Mouse (Mus musculus) forebrain, embryonic 14.5 days (tissue): ENCODE data around the gene Mbnl2. TPM values are rescaled to one million over a fixed set of nuclear protein-coding genes. Genes with fewer than 3 reads are reported as not detected.
"Not testable (repeated sequence)": the region's sequence is repeated elsewhere in the genome, so short reads cannot be mapped to it uniquely, and the experiment has no call there.

Source experiments
- ATAC-seq: fragments of 200-750 bp; cut with Nextera tagmentation; 2 replicates; pipeline ENCODE4 v1.8.0; 2017; ENCODE audit warnings: mild to moderate bottlenecking, moderate library complexity
- DNase-seq: peaks from one replicate; pipeline ENCODE4 v3.0.0-alpha.2; 2015; ENCODE audit warnings: low spot score
- H3K27ac ChIP-seq: fragments of 300-500 bp; sonication (generic); 2 replicates; pipeline ENCODE4 v1.5.1; 2014; ENCODE audit warnings: low read depth, mild to moderate bottlenecking, control low read depth, low read length, moderate library complexity
- H3K27me3 ChIP-seq: fragments of 300-500 bp; sonication (generic); replicated peaks from 2 replicates; pipeline ENCODE4 v1.6.1; 2014; ENCODE audit warnings: low read length, control low read depth, mixed read lengths; ENCODE audit not compliant: control insufficient read depth, insufficient read depth
- H3K36me3 ChIP-seq: fragments of 300-500 bp; sonication (generic); 2 replicates; pipeline ENCODE4 v1.6.1; 2014; ENCODE audit warnings: low read length, control low read depth; ENCODE audit not compliant: control insufficient read depth, insufficient read depth
- H3K4me1 ChIP-seq: fragments of 300-500 bp; sonication (generic); 2 replicates; pipeline ENCODE4 v1.6.1; 2014; ENCODE audit warnings: antibody characterized with exemption, low read length, control low read depth; ENCODE audit not compliant: control insufficient read depth, insufficient read depth
- H3K4me2 ChIP-seq: fragments of 300-500 bp; sonication (generic); 2 replicates; pipeline ENCODE4 v1.6.1; 2014; ENCODE audit warnings: mild to moderate bottlenecking, control low read depth, low read length
- H3K4me3 ChIP-seq: fragments of 300-500 bp; sonication (generic); 2 replicates; pipeline ENCODE4 v1.5.1; 2014; ENCODE audit warnings: low read depth, low read length, control low read depth
- H3K9ac ChIP-seq: fragments of 300-500 bp; sonication (generic); 2 replicates; pipeline ENCODE4 v1.6.1; 2014; ENCODE audit warnings: mild to moderate bottlenecking, low read length, control low read depth, moderate library complexity
- H3K9me3 ChIP-seq: fragments of 300-500 bp; sonication (generic); replicated peaks from 2 replicates; pipeline ENCODE4 v1.6.1; 2016; ENCODE audit warnings: low read length, control low read depth, mixed read lengths; ENCODE audit not compliant: control insufficient read depth
- WGBS: fragments of 180-500 bp; shearing (Covaris S2); extraction: QIAGEN DNeasy Blood & Tissue Kit; methylation state at CpG from one replicate; pipeline ENCODE4 v1.1.7; 2014; 5-methylcytosine and 5-hydroxymethylcytosine counted together
- polyA plus RNA-seq: library from polyadenylated mRNA; unstranded; fragments of >200 nt; fragmentation: Nextera tagmentation; extraction: Ambion mirVana; gene quantifications from 2 replicates; pipeline ENCODE4 v1.2.1, GENCODE M21; 2014

Gene Mbnl2
- polyA plus RNA-seq, 1 experiment from 2014 or later, result 21.6 TPM

GRCm38 (mm10) chr14:120353211-120353610, 77.7 kb downstream of the Mbnl2 start:
- DNase-seq, result no peak
- WGBS, result 73% methylated on average over 11 of the region's 11 CpGs
- H3K4me1 ChIP-seq, result peaks cover 7% of the 10 kb centered on the region; the same call in 1 of the 2 replicates

GRCm38 (mm10) chr14:120354595-120354994, 79.1 kb downstream of the Mbnl2 start:
- no peaks in the 10 kb centered on the region for H3K27me3 ChIP-seq
- H3K36me3 ChIP-seq, result no peaks in the 10 kb centered on the region
- ATAC-seq (no peak), DNase-seq (no peak)
- no peak overlapping the region for H3K27ac ChIP-seq
- no peak overlapping the region for H3K4me3 ChIP-seq
- peaks cover 7% of the 10 kb centered on the region; the same call in 1 of the 2 replicates for H3K4me1 ChIP-seq
- 59% methylated on average over 6 of the region's 6 CpGs for WGBS
- no peak overlapping the region for H3K9ac ChIP-seq
- H3K4me2 ChIP-seq, result no peak overlapping the region
- no peaks in the 10 kb centered on the region for H3K9me3 ChIP-seq

More at GRCm38 (mm10) chr14:120353211-120353610, 77.7 kb downstream of the Mbnl2 start:
- Histone ChIP-seq H3K4me2 (no peak overlapping the region), H3K27ac (no peak overlapping the region), H3K27me3 (no peaks in the 10 kb centered on the region), H3K9me3 (no peaks in the 10 kb centered on the region), H3K9ac (no peak overlapping the region), H3K4me3 (no peak overlapping the region), H3K36me3 (no peaks in the 10 kb centered on the region)
- no peak for ATAC-seq

GRCm38 (mm10) chr14:120355040-120355741, 79.7 kb downstream of the Mbnl2 start:
- DNase-seq (peak; percentile 82), ATAC-seq (peak; percentile 92)
- Histone ChIP-seq H3K4me2 (peak overlapping the region; percentile 26; the same call in 1 of the 2 replicates), H3K9me3 (no peaks in the 10 kb centered on the region), H3K9ac (peak overlapping the region; percentile 46; the same call in 1 of the 2 replicates), H3K4me3 (no peak overlapping the region), H3K36me3 (no peaks in the 10 kb centered on the region), H3K4me1 (peaks cover 7% of the 10 kb centered on the region; the same call in 1 of the 2 replicates), H3K27ac (peak overlapping the region; percentile 56), H3K27me3 (no peaks in the 10 kb centered on the region)
- WGBS, result 5% methylated on average over 14 of the region's 14 CpGs

- DNase-seq (peak; percentile 17), ATAC-seq (no peak; the same call in none of the 2 replicates)
- Histone ChIP-seq H3K27ac (peak overlapping the region; percentile 56; the same call in 1 of the 2 replicates), H3K4me3 (no peak overlapping the region), H3K9ac (no peak overlapping the region; the same call in 1 of the 2 replicates), H3K4me2 (peak overlapping the region; percentile 26; the same call in 1 of the 2 replicates), H3K9me3 (no peaks in the 10 kb centered on the region), H3K36me3 (no peaks in the 10 kb centered on the region), H3K27me3 (no peaks in the 10 kb centered on the region), H3K4me1 (peaks cover 7% of the 10 kb centered on the region; the same call in 1 of the 2 replicates)
- WGBS, result 68% methylated on average over 10 of the region's 10 CpGs
Observed at GRCm38 (mm10) chr14:120355742-120356440, 80.4 kb downstream of the Mbnl2 start.

- Histone ChIP-seq H3K9me3 (no peaks in the 10 kb centered on the region), H3K36me3 (no peaks in the 10 kb centered on the region), H3K27me3 (no peaks in the 10 kb centered on the region), H3K4me1 (peaks cover 7% of the 10 kb centered on the region; the same call in 1 of the 2 replicates), H3K4me3 (no peak overlapping the region), H3K4me2 (no peak overlapping the region), H3K9ac (no peak overlapping the region), H3K27ac (no peak overlapping the region)
- ATAC-seq (no peak), DNase-seq (no peak)
- 98% methylated on average over 19 of the region's 19 CpGs for WGBS
Observed at GRCm38 (mm10) chr14:120357321-120358070, 82.0 kb downstream of the Mbnl2 start.

- H3K36me3 ChIP-seq, H3K9ac ChIP-seq, H3K27ac ChIP-seq, H3K27me3 ChIP-seq, H3K4me2 ChIP-seq, H3K9me3 ChIP-seq, DNase-seq, H3K4me1 ChIP-seq, H3K4me3 ChIP-seq, ATAC-seq: not testable (repeated sequence)
- 98% methylated on average over 8 of the region's 8 CpGs for WGBS
Observed at GRCm38 (mm10) chr14:120359608-120360007, 84.1 kb downstream of the Mbnl2 start.

GRCm38 (mm10) chr14:120361121-120361520, 85.7 kb downstream of the Mbnl2 start:
- ATAC-seq (no peak), DNase-seq (no peak)
- no peaks in the 10 kb centered on the region for H3K36me3 ChIP-seq
- H3K4me3 ChIP-seq, result no peak overlapping the region
- no peaks in the 10 kb centered on the region for H3K4me1 ChIP-seq
- no peak overlapping the region for H3K27ac ChIP-seq
- H3K27me3 ChIP-seq, result no peaks in the 10 kb centered on the region
- H3K9me3 ChIP-seq, result no peaks in the 10 kb centered on the region
- 89% methylated on average over 6 of the region's 6 CpGs for WGBS
- H3K9ac ChIP-seq, result no peak overlapping the region
- H3K4me2 ChIP-seq, result no peak overlapping the region

GRCm38 (mm10) chr14:120362409-120362992, 87.0 kb downstream of the Mbnl2 start:
- Histone ChIP-seq H3K4me2 (no peak overlapping the region), H3K9me3 (no peaks in the 10 kb centered on the region), H3K9ac (no peak overlapping the region), H3K36me3 (no peaks in the 10 kb centered on the region), H3K4me3 (no peak overlapping the region), H3K27me3 (no peaks in the 10 kb centered on the region), H3K27ac (no peak overlapping the region), H3K4me1 (no peaks in the 10 kb centered on the region)
- no peak for ATAC-seq
- WGBS, result 67% methylated on average over 8 of the region's 8 CpGs
- DNase-seq, result no peak
